Mouse (Mus musculus): ENCODE data around the gene Gper1.

Gene Gper1

GRCm38 (mm10) chr5:139442962-139443361 is 20.0 kb downstream of the Gper1 start:
- no peak for DNase-seq (ENCODE audit: low read depth, low spot score)

DNA sequence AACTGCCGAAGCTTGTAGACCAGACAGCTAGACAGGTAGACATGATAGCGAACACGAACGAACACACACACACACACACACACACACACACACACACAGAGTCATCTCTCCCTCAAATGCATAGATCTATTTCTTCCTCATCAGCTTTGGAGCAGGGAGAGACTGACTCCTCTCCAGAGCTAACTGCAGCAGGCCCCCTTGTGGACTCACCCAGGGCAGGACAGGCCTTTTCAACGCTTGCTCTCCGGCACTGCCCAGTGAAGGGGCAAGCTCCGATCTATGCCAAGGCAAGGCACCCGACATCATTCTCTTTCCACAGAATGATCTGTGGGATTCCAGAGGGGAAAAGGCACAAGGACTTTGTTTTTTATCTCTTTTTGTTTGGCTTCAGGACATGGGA is 22.3 kb downstream of the Gper1 start:
- no peak for DNase-seq (ENCODE audit: low read depth, low spot score)

DNA sequence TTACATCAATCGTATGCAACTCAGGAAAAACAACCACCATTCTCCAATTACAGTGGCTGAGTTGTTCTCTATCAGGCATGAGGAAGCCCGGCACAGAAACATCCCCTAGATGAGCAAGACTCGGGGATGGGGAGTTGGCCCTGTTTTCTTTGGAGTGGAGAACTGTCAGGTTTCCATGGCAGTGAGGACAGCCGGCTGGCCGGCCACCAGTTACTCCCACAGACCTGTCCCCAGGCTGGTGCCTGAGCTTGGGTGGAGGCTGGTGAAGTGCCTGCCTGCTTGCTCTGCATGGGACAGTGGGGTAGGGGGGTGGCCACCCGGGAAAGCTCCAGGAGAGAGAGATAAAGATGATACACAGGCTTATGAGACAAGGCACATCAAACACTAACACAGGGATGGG is 25.1 kb downstream of the Gper1 start:
- no peak for DNase-seq (ENCODE audit: low read depth, low spot score)

DNA sequence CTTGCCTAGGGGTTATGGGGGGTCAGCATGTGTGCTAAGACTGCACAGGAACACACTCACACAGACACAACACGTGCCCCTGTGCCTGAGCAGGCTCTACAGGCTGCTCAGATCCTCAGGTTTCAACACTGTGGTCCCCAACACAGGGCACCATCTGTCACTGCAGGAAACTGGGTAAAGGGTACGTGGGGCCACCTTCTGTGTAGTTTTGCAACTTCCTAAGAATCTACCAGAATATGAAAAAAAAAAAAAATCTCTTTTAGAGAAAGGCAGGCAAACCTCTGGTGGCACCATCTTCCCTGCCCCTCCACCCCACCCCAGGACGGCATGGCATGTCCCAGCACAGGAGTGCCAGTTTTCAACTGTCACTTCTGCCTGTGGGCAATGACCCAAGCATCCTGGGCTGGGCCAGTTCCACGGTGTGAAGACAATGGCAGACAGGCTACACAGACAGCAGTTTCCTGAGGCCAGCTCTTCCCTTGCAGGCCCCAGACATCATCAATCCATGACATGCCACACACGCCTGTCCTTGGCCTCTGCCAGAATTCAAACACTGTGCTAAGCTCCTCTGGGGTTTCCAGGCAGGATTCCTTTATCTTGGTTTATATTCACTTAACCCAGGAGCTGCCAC is 26.3 kb downstream of the Gper1 start:
- DNase-seq (ENCODE audit: low read depth, low spot score): no peak

- DNase-seq (ENCODE audit: low read depth, low spot score): no peak
These were observed 27.0 kb downstream of the Gper1 start for GRCm38 (mm10) chr5:139449926-139450325.

DNA sequence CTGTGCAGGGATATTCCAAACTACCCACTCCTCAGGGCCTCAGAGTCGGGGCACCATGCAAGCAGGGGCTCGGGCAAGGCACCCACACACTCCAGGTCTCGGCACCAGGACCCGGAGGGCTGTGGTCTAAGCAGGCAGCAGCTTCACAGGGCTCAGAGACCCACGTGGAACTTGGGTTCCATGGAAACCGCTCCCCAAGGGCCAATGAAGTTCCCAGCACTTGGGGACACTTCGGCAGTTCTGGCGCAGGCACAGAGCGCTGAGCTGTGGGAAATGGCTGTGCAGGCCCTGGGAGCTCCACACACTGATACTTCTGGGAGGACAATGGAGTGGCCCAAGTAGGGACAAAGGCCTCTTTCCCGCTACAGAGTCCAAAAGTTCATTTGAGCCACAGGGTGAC is 30.1 kb downstream of the Gper1 start:
- DNase-seq (ENCODE audit: low read depth, low spot score): no peak

- DNase-seq (ENCODE audit: low read depth, low spot score): no peak
These were observed 32.2 kb downstream of the Gper1 start for GRCm38 (mm10) chr5:139455166-139455565.

DNA sequence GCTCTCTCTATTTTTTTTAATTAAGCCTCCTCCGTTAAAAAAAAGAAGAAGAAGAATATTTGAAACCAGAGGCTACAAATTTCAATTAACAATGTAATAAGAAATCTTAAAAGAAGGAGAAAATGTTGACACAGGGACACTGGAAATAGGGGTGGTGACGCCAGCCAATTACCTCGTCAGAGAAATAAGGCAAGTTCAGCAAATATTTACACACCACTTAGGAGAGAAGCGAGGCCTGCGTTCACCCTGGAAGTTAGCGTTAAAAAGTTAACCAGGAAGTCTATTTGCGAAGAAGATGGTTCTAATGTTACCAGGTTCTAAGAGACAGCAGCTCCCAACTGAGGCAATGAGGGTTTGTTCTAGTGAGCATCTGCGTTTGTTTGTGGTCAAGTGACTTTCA is 34.3 kb downstream of the Gper1 start:
- no peak for DNase-seq (ENCODE audit: low read depth, low spot score)

GRCm38 (mm10) chr5:139459938-139460337 is 37.0 kb downstream of the Gper1 start:
- no peak for DNase-seq (ENCODE audit: low read depth, low spot score)

DNA sequence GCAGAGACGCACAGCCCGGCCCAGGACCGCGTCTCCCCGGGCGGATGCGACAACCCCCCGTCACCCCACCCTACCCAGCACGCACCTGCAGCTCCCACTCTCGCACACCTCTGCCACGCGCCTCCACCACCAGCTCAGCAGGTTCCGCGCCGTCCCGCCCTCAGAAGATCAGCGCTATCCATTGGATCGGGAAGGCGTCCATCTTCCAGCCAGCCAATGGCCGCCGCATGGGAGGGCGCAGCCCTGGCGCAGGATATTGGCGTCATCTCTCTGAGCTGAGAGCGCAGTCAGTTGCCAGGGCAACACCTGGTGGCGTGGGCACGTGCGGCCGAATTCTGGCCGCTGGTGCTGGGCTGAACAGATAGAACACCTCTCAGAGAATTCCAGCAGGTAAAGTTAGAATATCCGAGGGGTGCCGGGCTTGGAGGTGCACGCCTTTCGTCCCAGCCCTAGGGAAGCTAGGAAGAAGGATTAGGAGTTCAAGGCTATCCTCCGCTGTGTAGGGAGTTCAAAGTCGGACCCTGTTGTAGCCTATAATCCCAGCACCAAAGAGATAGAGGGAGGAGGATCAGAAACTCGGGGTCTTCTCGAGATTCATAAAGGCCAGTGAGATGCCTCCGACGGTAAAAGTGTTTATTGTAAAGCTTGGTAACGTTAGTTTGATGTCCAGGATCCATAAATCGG is 37.6 kb downstream of the Gper1 start, which contains the start of gene 3110082I17Rik:
3110082I17Rik (minus strand) TSS at position 144 of the 684 bp plus-strand sequence.
- DNase-seq (ENCODE audit: low read depth, low spot score): peak; percentile 93

- DNase-seq (ENCODE audit: low read depth, low spot score): no peak
These were observed 41.9 kb downstream of the Gper1 start for GRCm38 (mm10) chr5:139464874-139465273.

GRCm38 (mm10) chr5:139466373-139466772 is 43.4 kb downstream of the Gper1 start:
- DNase-seq (ENCODE audit: low read depth, low spot score): no peak

GRCm38 (mm10) chr5:139466801-139467200 is 43.9 kb downstream of the Gper1 start:
- no peak for DNase-seq (ENCODE audit: low read depth, low spot score)

GRCm38 (mm10) chr5:139467998-139468397 is 45.0 kb downstream of the Gper1 start:
- no peak for DNase-seq (ENCODE audit: low read depth, low spot score)

GRCm38 (mm10) chr5:139474741-139475140 is 51.8 kb downstream of the Gper1 start:
- DNase-seq (ENCODE audit: low read depth, low spot score): no peak

Measured in embryo, embryonic 11.5 days (tissue).